Mouse (Mus musculus) cerebellum, postnatal 10 days (tissue): ENCODE results near the gene Pcgf1.
A peak's percentile ranks its signal among the peaks of the same experiment; 100 is the strongest.

Experiments used
- DNase-seq, 2 experiments: peaks; one replicate each; pipeline ENCODE4 v3.0.0; 2021; ENCODE audit warnings: mixed read lengths in 2 of 2

Gene Pcgf1

DNA sequence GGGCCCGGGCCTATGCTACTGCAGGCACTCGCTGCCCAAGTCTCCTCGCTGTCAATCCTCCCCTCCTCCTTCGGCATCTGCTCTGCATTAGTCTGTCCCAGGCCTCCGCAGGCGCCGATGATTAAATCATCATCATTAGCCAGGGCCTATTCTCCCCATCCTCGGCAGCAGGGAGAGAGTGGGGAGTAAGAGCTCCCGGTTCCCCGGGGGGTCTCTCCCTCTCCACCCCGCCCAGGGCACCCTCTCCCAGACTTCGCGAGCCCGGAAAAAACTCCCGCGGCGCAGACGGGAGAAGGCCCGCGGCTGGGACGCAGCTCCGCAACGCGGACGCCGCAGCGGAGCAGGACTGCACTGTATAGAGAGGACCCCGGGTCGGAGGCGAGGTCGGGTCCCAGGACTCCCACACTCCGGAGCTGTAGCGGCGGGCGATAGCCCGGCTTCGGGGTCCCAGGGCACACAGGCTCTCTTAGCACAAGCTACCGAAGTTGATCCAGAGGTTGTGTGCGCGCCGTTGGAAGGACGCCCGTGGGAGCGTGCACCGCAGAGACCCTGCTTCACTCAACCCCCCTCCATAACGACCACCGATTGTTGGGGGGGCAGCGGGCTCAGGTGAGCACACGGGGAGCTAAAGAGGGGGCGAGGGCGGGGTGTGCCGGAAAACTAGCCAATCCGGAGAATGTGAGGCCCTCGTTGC lies at the start of gene Pcgf1:
Pcgf1 (plus strand) TSS at position 240 of the 694 bp plus-strand sequence.
- DNase-seq = peak in 1 of 2 experiments; percentile 68

DNA sequence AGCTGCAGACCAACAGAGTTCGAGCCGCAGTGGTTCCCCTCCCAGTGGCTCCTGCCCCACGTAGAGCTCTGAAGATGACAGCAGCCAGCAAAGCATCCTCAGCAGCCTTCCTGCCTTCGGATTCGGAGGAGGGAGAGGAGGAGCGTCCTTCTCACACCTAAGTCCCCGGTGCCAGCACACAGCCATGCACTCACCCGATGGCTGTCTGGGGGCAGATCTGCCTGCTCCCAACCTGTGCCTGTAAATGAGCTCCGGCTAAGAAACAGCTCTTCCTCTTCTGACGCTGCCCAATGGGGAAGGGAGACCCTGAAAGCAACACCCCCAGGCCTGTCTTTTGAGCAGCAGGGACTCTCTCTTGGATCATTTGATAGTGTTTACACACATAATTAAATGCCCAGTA lies 47.9 kb upstream of the Pcgf1 start:
- no peak for DNase-seq

DNA sequence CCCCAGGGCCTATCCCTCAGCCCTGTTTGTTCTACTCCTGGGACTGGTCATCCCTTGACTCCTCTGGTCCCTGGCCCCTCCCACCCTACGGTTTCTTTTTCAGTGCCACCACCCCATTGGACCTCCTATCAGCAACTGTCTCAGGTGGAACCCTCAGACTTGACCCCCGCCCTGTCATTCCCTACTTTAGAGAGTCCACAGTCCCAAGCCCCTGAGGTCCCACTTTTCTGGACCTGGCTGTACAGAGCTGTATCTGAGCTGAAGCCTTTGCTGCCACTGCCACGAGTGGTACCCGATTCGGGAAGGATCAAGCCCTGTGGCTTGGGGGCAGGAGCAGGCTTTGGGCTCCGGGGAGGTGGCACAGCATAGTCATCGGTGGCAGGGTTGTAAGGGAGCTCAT lies 46.6 kb upstream of the Pcgf1 start:
- no peak for DNase-seq

DNA sequence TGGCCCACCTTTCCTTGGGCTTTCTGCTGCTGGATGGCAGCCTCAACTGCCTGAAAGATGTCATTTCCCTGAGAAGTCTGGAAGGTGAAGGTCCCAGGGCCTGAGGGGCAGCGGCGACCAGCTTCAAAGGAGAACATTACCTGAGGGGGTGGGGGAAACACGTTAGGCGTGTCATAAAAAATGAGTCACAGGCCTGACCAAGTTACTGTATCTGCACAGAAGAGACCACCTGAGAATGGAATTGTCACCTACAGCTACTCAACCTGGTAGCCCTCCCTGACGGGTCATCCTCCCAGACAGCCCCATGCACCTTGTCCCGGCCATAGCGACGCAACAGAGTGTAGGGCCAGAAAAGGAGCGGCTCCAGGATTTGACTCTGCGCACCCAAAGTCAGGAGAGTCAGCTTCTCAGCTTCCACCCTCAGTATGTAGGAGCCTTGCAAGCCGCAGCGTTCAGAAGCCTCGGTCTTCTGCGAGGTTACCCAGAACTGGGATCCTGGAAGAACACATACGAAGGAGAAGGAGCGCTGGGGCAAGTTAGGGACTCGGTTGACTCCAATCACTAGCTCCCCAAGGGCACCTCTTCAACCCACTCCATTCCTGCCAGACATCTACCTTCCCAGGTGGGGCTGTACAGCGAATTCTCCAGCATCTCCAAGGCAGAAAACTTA lies 45.6 kb upstream of the Pcgf1 start:
- no peak for DNase-seq

DNA sequence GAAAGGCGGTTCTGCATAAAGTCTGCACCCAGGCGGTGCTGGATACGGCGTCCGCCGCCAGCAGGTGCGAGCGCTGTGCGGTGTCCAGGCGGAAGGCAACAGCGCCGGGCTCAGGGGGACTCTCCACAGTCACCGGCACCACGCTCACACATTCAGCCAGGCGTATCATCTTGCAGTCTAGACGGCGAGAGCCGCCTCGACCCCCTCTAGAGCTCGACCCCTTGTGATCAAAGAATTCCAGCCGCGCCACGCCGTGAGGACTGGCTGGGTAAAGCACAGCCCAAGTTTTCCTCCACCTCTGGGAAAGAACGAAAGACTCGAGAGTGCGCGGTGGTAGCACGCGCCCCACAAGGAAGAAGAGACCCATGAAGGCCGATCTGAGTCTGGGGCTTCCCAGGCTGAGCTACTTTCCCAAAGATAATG lies 44.9 kb upstream of the Pcgf1 start:
- peak; percentile 35 to 46 for DNase-seq

DNA sequence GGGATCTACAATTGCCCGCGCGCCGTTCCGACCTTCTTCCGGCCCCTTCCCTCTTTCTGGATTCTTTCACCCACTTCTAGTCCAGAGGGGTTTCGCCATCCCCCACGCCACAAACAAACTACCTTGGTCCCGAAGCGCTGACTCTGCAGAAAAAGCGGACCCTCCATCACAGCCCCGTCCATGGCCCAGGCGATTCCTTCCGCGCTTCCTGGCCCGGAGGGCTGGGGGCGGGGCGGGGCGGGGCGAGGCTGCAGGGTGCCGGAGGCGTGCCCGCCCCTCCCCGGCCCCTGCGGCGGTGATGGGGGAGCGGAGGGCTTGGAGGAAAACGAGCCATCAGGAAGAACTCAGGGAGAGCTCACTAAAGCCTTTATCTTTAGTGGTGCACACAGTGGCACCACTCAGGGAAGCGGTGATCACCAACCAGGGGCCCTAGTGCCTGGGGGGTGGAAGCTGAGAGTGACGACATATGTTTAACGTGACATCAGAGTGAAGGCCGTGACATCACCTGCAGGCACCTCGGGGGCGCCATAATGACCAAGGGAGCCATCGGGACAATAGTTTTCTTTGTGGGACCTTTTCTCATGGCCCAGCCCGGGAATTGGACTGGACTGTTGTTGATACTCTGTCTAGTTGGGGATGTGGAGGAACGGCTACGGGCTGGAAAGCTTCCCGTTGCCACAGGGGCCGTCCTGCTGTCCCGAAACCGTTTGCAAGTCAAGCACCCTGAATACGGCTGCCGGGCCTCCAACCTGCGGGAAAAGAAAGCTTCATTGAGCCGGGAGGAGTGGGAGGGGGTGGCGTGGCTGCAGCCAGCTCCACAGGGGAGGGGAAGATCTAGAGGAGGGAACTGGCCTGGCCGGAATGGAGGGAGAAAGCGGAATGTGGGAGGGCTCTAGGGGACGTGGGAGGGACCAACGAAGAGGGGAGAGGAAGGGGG lies 44.2 kb upstream of the Pcgf1 start, which contains the start of the genes Dok1 and Loxl3:
Dok1 (minus strand) TSS at position 223 of the 937 bp plus-strand sequence.
Loxl3 (plus strand) TSS at position 925 of the 937 bp plus-strand sequence.
- DNase-seq = peak; percentile 50 to 62

DNA sequence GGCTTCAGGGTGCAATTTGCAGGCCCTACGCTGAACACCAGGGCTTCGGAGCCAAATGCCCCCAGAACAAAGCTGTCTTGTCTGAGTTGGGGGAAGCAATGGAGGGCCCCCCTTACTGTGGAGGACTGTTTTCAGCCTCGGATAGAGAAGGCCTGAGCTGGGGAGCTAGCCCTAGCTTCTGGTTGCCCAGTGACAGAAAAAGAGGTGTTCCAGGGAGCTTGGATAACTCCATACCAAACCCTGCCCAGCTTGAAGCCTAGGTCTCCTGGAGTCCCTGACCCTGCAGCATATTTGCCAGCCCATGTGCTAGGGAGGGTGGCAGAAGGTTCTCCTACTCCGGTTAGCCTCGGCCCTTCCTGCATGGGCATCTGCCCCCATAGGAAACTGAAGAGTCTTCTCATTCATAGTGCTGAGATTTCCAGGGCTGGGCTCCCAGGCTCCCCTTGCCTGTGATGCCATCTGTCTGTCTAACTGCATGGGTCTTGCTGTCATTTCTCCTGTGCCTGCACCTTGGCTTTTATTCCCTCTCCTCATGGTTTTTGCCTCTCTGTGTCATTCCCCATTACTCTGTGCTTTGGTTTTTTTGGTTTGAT lies 43.1 kb upstream of the Pcgf1 start:
- no peak for DNase-seq

DNA sequence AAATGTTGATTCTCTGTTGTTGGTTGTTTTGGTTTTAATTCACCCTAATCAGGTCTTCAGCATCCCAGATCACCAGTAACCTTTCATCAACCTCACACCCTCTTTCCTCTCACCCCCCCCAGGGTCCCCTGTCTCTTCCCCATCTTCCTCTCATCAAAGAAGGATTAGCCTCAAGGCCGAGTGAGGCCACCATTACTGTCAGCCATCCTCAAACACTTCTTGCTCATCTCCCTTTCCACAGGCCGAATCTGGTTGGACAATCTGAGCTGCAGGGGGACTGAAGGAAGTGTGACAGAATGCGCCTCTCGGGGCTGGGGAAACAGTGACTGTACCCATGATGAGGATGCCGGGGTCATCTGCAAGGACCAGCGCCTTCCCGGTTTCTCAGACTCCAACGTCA lies 40.5 kb upstream of the Pcgf1 start:
- DNase-seq = no peak

DNA sequence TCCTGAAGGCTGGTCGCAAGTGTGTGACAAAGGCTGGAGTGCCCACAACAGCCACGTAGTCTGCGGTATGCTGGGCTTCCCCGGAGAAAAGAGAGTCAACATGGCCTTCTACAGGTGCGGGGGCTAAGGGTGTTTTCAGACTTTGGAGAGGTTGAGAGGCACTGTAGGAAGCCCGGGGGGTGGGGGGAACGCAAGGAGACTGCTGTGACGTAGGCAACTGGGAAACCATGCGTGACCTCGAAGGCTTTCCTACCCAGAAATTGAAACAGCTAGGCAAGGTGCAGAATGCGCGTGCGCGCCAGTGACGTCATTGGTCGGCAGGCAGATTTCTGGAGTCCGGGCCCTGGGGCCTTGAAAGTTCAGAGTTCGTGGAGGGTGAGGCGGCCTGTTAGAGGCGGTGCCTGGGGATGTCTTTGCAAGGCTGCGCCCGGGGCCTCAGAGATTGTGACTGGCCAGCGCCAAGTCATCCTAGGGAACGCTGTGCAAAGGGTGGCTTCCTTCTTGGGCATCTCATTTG lies 39.1 kb upstream of the Pcgf1 start:
- DNase-seq = peak; percentile 91 to 93

DNA sequence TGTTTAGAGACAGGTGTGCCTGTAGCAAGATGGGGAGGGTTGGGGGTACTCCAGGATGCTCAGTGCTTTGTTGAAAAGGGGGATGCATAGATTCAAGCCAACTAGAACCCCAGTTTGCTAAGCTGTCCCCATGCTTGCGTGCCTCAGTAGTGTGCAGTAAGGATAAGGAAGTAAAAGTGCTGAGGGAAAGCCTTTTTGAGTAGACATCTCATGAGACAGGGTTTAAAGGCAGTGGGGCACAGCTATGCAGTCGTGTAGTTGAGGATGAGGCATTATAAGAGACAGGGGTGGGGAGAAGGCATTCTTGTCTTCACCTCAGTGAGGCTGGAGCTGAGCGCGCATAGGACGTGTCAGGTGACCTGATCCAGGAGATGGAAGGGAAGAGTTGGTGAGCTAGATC lies 37.1 kb upstream of the Pcgf1 start:
- no peak for DNase-seq

DNA sequence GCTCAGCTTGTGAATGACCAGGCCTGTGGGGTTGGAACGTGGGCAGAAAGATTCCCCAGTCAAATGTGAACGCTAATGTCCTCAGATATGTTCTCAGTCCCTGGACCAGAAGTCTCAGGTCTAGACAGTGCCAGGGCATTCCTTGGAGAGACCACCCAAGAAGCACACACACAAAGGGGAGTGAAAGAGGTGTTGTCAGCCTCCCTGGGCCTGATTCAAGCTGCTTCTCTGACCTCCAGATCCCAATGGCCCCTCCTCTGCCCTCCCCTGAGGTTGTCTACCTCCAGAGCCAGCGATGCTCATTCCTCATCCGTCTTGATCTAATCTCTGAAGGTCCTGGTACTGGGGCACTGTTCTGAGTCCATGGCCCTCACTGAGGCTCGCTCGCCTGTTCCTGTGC lies 34.1 kb upstream of the Pcgf1 start:
- DNase-seq = no peak

DNA sequence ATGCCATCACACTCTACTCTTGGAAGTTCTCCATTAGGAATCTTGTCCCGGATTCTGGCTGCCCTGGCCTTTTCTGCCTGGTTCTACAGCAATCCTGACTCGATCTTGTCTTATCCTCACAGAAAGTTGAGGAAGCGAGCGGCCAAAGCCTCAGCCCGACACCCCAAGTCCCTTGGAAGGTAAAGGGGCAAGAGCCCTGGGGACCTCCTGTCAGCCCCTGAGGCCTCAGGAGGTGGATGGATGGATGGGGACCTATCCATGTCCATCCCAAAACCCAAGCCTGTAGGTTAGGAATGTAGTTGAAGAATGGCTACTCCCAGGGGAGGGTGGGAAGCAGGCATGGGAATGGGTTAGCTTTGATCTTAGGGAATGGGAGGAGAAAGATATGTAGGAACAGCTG lies 33.7 kb upstream of the Pcgf1 start:
- DNase-seq = no peak

DNA sequence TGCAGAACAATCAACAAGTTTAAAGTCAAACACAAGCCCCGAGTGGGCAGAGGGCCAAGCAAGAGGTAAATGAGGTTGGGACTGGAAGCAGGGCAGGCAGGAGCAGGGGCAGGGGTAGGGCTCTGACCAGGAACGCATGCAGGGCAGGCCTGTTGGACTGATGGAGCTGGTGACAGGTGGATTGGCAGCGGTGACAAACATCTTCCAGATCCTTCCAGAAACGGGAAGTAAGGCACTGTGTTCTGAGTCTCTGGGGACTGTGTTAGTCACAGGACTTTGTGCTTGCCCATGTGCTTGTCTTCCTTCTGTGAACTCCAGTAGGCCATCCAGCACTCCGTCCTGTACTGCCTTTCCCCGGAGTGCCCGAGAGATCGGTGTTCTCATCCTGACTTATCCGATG lies 32.9 kb upstream of the Pcgf1 start:
- DNase-seq = no peak

DNA sequence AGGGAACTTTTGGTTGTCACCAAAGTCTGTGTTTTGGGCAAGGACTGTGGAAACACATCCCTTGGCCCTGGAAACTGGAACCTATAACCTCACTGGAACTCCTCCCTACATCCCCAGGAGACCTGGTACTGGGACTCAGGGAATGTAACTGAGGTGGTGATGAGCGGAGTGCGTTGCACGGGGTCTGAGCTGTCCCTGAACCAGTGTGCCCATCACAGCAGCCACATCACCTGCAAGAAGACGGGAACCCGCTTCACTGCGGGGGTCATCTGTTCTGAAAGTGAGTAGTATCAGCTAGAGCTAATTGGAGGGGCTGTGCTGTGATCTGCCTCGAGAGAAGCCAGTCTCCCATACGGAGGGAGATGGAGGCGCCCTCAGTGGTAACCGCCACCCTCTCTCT lies 28.3 kb upstream of the Pcgf1 start:
- no peak for DNase-seq

DNA sequence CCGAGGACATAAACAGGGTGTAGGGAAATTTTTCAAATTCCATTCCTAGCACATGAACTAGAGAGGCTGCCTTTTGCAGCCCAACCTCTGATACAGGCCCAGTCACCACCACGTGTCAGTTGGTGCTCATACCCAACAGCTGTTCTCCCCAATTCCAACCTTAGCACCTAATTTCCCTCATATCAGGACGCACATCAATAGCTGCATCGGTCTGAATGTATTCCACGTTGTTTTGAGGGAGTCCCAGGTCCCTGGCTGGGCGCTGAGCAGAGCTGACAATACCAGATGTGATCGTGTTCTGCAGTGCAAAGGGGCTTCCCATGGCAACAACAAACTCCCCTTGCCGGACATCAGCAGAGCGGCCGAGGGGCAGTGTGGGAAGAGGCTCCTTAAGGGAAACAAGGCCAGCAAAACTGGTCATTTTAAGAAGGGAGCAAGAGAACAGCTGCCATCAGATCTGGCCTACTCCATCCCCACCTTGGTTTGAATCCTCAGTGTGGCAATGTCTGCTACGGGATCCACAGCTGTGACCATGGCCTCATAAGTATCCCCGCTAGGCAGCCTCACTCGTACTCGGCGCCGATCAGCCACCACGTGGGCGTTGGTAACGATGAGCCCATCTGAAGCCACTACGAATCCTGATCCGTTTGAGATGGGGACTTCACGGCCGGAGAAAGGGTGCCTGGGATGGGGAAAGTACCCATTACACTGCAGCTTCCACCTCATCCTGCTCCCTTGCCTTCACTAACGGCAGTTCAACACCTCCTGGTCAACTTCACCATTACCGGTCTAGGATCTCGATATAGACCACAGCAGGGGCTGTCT lies 24.3 kb upstream of the Pcgf1 start:
- peak; percentile 40 to 56 for DNase-seq

DNA sequence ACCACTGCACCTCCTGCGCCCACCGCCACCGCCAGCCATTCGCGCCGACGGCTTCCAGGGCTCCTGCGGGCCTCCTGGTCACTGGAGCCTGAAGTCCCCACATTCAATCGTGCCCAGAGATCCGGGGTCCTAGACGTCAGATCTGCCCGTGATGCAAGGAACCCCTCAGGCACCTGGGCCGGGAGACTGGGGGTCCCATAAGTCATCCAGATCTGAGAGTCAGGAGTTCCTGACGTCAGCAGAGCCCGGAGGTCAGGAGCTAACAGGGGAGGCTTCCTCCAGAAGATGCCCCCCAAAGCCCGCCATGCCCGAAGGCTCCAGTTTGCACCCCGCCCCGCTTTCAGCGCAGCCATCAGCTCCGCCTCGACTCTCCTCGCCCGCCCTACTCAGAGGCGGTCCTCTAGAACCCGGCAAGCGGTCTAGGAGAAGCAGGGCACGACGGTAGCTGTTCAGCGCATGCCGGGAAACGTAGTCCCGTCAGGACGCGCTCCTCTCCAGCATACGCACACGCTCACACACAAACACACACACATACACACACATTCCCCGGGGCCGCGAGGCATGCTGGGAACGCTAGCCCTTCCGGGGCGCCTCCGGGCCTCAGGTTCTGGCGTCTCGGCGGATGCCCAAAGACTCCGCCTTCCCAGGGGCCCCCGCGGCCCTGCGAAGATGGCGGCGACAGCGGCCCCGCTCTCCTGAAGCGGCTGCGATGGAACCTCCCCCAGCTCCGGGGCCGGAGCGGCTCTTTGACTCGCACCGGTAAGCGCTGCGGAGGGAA lies 23.4 kb upstream of the Pcgf1 start, which contains the start of gene Aup1:
Aup1 (plus strand) TSS at position 448 of the 778 bp plus-strand sequence.
- peak; percentile 95 to 97 for DNase-seq

DNA sequence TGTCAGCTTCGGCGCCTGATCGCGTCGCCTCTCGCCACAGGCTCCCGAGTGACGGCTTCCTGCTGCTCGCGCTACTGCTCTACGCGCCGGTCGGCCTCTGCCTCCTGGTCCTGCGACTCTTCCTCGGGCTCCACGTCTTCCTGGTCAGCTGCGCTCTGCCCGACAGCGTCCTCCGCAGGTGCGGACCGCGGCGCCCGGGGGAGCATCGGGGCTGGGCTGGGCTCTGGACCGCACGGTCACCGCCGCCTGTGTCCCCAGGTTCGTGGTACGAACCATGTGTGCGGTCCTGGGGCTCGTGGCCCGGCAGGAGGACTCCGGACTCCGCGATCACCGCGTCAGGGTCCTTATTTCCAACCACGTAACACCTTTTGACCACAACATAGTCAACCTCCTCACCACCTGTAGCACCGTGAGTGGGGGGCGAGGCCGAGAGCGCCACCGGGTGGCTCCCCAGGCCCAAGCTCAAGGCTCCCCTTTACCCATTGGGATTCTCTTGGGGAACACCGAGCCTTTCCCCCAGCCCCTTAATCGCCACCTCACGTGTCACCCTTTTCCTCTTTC lies 22.7 kb upstream of the Pcgf1 start, which contains the start of gene Htra2:
Htra2 (minus strand) TSS at position 403 of the 561 bp plus-strand sequence.
- peak; percentile 67 to 71 for DNase-seq

DNA sequence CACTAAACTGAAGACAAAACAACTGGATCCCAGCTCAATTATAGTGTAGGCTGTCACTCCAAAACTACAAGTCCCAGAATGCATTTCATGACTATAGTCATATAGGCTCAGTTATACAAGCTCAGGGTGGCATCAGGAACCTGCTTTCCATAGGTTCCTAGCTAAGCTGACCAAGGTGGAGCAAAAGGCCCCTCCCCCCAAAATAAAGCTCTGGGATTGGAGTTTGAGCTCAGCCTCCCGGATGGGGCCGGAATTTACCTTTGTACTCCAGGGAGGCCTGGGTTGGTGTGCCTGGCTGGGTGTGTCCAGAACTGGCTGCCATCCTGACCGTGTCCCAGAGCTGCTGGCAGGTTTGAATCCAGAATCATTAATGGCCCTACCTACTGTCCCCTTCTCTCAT lies 19.9 kb upstream of the Pcgf1 start, which contains the start of gene Dqx1:
Dqx1 (plus strand) TSS at position 55 of the 400 bp plus-strand sequence.
- DNase-seq = peak in 1 of 2 experiments; percentile 30

DNA sequence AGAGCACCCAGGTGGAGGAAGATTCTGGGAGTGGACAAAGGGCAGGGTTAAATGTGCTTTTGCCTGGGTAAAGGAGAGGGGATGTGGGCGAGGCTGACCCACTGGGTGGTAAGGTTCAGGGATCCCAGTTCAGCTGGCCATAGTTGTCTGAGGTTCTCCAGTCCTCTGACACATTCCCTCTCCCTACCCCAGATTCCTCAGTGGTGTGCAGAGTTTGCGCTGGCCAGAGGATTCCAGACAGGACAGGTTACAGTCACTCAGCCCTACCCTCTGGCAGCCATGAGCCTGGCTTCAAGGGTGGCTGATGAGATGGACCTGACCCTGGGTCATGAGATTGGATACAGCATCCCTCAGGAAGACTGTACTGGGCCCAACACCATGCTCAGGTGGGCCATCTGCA lies 18.9 kb upstream of the Pcgf1 start:
- DNase-seq = no peak

DNA sequence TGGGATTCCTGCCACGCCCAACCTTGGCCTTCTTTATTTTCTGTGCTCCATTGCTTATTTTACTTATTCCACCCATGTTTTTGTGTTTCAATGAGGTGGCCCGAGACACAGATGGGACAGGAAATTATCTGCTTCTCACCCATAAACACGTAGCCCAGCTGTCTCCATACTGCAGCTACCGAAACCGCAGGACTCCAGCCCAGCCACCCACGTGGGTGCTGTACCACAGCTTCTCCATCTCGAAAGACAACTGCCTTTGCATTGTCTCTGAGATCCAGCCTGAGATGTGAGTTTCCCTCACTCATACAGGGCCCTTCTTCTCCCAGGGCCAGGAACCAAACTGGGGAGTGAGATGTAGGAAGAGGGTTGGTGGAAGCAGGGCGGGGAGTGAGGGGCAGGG lies 11.7 kb upstream of the Pcgf1 start:
- DNase-seq = no peak
